Mouse (Mus musculus): ENCODE measurements at regions not wholly inside any gene's neighbourhood (a gene's known extent, or its start where the extent isn't known, plus 50 kb on each side); places are given as distances from the start of the nearest gene placed in this dataset.

DNA sequence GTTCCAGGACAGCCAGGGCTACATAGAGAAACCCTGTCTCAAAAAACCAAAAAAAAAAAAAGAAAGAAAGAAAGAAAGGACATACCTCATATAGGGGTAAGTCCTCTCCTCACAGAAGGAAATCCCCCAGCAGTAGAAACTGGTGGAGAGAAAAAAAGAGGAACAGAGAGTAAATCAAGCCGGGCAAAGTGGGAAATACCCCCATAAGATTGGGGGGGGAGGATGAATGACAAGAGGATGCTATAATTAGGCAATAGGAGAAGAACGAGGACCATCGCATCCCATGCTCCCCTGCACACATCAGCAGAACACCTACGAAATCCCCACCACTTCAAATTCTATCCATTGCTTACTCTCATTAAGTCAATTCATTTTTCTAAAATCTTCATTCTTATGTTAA is 211.1 kb upstream of the Jarid2 start:
- no peak for TF ChIP-seq CTCF (IDR thresholded peaks at IDR 0.05; ENCODE audit: borderline replicate concordance, insufficient read depth, low read depth, low read length)
- no peak for TF ChIP-seq POLR2A (IDR thresholded peaks at IDR 0.05; ENCODE audit: borderline replicate concordance, insufficient read depth, low read length)

All from cerebellum, adult 2 months (tissue).